Mouse (Mus musculus) kidney, postnatal 14 days (tissue): ENCODE results near the gene Lrp1.

Source experiments
- DNase-seq: peaks from one replicate; pipeline ENCODE4 v3.0.0; 2022; ENCODE audit warnings: mixed read lengths

Lrp1 gene

GRCm38 (mm10) chr10:127590831-127591451 is 30.0 kb downstream of the Lrp1 start:
- no peak for DNase-seq

- no peak for DNase-seq
Observed at GRCm38 (mm10) chr10:127590256-127590655, 30.7 kb downstream of the Lrp1 start.

- DNase-seq: no peak
Observed at GRCm38 (mm10) chr10:127587776-127588175, 33.2 kb downstream of the Lrp1 start.

GRCm38 (mm10) chr10:127586209-127586608 is 34.7 kb downstream of the Lrp1 start:
- no peak for DNase-seq

- no peak for DNase-seq
Observed at GRCm38 (mm10) chr10:127585598-127585997, 35.4 kb downstream of the Lrp1 start.

GRCm38 (mm10) chr10:127583649-127584048 is 37.3 kb downstream of the Lrp1 start:
- DNase-seq: no peak

- no peak for DNase-seq
Observed at GRCm38 (mm10) chr10:127581291-127581690, 39.7 kb downstream of the Lrp1 start.

GRCm38 (mm10) chr10:127577982-127578381 is 43.0 kb downstream of the Lrp1 start:
- DNase-seq: no peak

GRCm38 (mm10) chr10:127577156-127577555 is 43.8 kb downstream of the Lrp1 start:
- no peak for DNase-seq

GRCm38 (mm10) chr10:127576381-127576961 is 44.5 kb downstream of the Lrp1 start:
- peak; percentile 74 for DNase-seq

- DNase-seq: no peak
Observed at GRCm38 (mm10) chr10:127575741-127576140, 45.2 kb downstream of the Lrp1 start.

- DNase-seq: no peak
Observed at GRCm38 (mm10) chr10:127572281-127572680, 48.7 kb downstream of the Lrp1 start.

- peak; percentile 41 for DNase-seq
Observed at GRCm38 (mm10) chr10:127570937-127571641, 49.9 kb downstream of the Lrp1 start.

GRCm38 (mm10) chr10:127570384-127570783 is 50.6 kb downstream of the Lrp1 start:
- no peak for DNase-seq

- DNase-seq: peak; percentile 88
Observed at GRCm38 (mm10) chr10:127569450-127569849, 51.5 kb downstream of the Lrp1 start.

GRCm38 (mm10) chr10:127566553-127567326 is 54.2 kb downstream of the Lrp1 start:
- no peak for DNase-seq

GRCm38 (mm10) chr10:127564301-127564700 is 56.6 kb downstream of the Lrp1 start:
- DNase-seq: peak; percentile 57

GRCm38 (mm10) chr10:127563840-127564239 is 57.1 kb downstream of the Lrp1 start:
- no peak for DNase-seq

GRCm38 (mm10) chr10:127561145-127561544 is 59.8 kb downstream of the Lrp1 start:
- no peak for DNase-seq

- DNase-seq: no peak
Observed at GRCm38 (mm10) chr10:127557397-127557796, 63.6 kb downstream of the Lrp1 start.

GRCm38 (mm10) chr10:127555703-127556102 is 65.2 kb downstream of the Lrp1 start:
- DNase-seq: no peak

- no peak for DNase-seq
Observed at GRCm38 (mm10) chr10:127549892-127550291, 71.1 kb downstream of the Lrp1 start.

- DNase-seq: no peak
Observed at GRCm38 (mm10) chr10:127548236-127548635, 72.7 kb downstream of the Lrp1 start.
